Mouse (Mus musculus): Measurements from ENCODE around the gene Zfp553.

Zfp553 gene

DNA sequence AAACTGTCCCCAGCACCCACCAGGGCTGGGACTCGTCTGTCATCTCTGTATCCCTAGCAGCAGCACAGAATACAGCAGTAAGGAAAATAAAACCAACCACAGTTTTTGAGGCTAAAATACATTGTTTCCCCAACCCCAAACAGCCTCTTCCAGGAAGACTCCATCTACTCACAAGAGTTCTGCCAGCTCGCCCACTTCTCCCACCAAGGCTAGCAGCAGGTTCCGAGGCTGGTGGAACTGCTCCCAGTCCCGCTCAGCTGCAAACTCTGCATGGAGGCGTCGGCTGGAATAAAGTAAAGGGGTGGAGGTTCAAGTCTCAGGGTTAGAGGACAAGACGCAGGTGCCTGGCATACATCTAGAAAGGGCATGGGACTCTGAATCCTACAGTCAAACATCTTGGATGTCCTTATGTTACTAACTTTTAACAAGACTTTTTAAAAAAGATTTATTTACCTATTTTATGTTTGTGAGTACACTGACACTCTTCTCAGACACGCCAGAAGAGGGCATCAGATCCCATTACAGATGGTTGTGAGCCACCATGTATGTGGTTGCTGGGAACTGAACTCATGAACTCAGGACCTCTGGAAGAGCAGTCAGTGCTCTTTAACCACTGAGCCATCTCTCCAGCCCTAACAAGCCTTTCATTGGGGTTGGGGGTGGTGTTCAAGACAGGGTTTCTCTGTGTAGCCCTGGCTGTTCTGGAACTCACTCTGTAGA lies 26.5 kb downstream of the Zfp553 start:
- in situ Hi-C loops (cut with MboI; ENCODE audit: unreplicated experiment in 2 of 2), result loop anchor here in 1 of 2 experiments (25.0 kb wide), 1 partner anchor 228 kb away; the partner anchor contains the start of gene Fbrs

DNA sequence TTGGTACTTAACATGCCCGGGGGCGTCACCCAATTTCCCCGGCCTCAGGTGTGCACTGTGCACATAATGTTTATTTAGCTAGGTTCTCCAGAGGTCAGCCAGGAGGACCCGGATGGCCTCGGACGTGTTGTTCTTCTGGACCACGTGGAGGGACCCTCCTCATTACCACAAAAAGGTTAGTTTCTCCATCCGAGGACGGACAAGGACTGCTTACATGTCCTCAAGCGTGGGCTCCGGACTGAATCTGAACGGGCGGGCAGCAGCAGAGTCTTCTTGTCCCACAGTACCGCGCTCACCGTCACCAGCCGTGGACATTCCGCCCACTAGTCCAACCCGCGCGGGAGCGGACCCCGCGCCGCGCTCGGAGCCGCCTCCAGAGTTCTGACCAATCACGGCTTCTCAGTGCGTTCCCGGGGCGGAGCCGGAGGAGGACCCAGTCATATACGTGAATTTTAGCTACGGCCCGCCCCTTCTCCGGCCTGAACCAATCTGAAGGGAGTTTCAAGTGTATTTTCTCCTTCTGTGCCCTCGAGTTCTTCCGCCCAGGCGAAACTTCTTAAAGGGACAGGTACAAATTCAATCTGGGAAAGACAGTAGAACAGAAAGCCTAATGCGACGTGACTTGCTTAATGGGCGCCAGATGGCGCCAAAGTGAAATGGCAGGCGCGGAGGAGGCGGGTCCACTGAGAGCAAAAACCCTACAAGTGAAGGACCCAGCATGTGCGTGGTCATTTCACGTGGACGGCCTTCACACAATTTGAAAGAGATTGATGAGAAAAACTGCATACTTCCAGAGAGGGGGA lies 27.6 kb downstream of the Zfp553 start, which contains the start of gene Dctpp1:
Dctpp1 (minus strand) TSS at position 401 of the 803 bp plus-strand sequence.
- in situ Hi-C loops (cut with MboI; ENCODE audit: unreplicated experiment in 2 of 2), result loop anchor here (5.0 to 25.0 kb wide), 3 partner anchors 77 to 227 kb away; partner anchors contain the start of gene Fbrs (in 1 of the 2)

DNA sequence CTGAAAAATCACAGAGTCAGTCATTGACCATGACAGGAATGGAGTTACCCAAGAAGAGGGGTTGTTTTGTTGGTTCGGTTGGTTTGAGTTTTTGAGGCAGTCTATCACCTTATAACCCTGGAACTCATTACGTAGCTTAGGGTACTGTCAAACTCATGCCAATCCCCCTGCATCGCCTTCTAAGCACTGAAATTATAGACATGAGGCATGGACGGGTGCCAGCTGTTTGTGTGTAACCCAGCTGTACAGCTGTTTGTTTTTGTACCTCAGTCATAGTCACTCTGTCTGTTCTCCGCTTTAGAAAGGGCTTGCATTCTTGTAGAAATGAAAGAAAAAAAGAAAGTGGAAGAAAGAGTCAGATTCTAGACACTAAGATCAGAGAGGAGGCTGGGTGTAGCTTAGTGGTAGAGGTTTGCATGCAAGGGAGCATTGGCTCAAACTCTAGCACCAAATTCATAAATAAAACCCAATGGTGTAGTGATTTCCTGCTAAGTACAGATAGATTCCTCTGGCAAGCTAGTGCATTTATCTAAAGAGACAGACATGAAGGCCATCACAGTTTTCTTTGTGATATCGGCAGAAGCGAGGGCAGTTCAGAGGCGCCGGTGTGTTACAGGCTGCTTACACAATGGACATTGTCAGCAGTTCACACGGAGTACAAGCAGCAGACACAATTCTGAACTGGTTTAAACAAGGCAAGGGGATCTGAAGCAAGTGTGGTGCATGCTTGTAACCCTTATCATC lies 29.5 kb downstream of the Zfp553 start:
- in situ Hi-C loops (cut with MboI; ENCODE audit: unreplicated experiment in 2 of 2), result loop anchor here (5.0 to 25.0 kb wide), 3 partner anchors 75 to 225 kb away; partner anchors contain the start of gene Fbrs (in 1 of the 2)

DNA sequence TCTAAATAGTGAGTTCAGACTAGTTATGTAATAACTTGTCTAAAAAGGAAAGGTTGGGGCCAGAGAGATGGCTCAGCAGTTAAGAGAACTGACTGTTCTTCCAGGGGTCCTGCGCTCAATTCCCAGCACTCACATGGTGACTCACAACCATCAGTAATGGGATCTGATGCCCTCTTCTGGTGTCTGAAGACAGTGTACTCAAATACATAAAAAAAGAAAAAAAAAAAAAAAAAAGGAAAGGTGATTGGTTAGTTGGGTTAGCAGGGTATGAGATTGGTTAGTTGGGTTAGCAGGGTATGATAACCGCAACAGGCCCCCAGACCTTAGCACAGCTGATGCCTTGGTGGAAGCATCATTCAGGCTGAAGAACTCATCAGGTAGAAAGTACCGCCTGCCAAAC lies 30.7 kb downstream of the Zfp553 start:
- in situ Hi-C loops (cut with MboI; ENCODE audit: unreplicated experiment in 2 of 2), result loop anchor here (5.0 to 25.0 kb wide), 3 partner anchors 74 to 224 kb away; partner anchors contain the start of gene Fbrs (in 1 of the 2)

DNA sequence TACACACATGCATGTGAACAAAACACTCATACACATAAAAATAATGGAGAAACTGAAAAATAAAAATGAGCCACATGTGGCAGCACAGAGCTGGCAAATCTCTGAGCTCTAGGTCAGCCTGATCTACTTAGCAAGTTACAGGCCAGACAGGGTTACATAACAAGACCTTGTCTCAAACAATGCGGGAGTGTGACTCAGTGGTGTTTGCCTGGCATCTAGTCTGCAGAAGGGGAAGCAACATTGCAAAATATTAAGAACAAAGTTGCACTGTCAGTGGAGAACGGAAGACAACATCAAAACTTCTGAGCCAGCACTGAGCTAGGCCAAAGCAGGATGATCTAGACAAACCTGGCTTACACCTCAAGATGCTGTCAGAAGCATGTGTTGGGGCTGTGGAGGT lies 37.4 kb downstream of the Zfp553 start:
- in situ Hi-C loops (cut with MboI; ENCODE audit: unreplicated experiment in 2 of 2), result loop anchor here (5.0 to 25.0 kb wide), 2 partner anchors 37 to 217 kb away; partner anchors contain the start of gene Fbrs (in 1 of the 2)

DNA sequence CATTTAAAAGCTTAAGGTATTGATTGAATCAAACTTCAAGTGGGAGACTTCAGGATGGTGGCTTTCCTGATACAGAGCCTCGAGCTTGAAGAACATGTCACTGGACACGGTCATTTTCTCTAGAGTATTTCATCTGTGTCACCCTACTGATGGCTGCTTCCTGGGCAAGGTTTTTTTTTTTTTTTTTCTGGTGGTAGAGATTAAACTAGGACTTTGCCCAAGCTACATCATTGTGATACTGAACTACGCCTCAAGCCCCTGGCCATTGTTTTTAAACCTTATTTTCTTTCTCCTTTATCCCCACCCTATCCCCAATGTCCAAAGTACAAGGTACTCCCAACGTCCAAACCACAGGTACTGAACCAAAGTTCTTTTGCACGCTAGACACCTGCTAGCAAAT lies 37.8 kb downstream of the Zfp553 start:
- in situ Hi-C loops (cut with MboI; ENCODE audit: unreplicated experiment in 2 of 2), result loop anchor here (5.0 to 25.0 kb wide), 2 partner anchors 37 to 217 kb away; partner anchors contain the start of gene Fbrs (in 1 of the 2)

DNA sequence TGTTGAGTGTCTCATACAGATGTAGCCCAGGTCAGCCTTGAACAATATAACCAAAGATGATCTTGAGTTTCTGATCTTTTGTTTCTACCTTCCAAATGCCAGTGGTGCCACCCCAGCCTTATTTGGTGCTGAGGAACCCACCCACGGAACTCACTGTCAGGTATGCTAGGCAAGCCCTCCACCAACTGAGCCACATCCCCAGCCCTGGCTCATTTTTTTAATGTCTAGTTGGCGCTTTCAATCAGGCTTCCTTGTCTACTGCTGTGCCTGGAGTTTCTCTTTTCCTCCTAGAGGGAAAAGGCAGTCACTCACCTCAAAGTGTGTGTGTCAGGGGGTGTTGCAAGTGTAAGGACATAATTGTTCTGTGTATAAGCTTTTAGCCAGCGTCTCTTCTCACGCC lies 38.2 kb downstream of the Zfp553 start:
- in situ Hi-C loops (cut with MboI; ENCODE audit: unreplicated experiment in 2 of 2), result loop anchor here (5.0 to 25.0 kb wide), 2 partner anchors 36 to 216 kb away; partner anchors contain the start of gene Fbrs (in 1 of the 2)

DNA sequence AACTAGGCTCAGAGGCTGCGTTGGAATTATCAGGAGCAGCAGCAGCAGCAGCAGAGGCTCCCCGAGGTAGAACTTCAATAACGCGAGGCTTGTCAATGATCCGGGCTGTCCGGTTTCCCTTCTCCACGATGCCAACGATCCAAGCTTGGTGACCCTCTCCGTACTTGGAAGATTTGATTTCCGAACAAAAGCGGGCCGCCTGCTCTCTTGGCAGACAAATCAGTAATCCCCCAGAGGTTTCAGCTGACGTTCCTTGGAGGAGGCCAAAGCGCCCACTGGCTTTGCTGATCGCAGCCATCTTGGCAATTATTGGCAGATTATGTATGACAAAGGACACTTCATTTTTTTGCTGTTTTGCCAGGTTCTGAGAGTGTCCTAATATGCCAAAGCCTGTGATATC lies 39.7 kb downstream of the Zfp553 start:
- in situ Hi-C loops (cut with MboI; ENCODE audit: unreplicated experiment in 2 of 2), result loop anchor here (5.0 to 25.0 kb wide), 2 partner anchors 35 to 215 kb away; partner anchors contain the start of gene Fbrs (in 1 of the 2)

DNA sequence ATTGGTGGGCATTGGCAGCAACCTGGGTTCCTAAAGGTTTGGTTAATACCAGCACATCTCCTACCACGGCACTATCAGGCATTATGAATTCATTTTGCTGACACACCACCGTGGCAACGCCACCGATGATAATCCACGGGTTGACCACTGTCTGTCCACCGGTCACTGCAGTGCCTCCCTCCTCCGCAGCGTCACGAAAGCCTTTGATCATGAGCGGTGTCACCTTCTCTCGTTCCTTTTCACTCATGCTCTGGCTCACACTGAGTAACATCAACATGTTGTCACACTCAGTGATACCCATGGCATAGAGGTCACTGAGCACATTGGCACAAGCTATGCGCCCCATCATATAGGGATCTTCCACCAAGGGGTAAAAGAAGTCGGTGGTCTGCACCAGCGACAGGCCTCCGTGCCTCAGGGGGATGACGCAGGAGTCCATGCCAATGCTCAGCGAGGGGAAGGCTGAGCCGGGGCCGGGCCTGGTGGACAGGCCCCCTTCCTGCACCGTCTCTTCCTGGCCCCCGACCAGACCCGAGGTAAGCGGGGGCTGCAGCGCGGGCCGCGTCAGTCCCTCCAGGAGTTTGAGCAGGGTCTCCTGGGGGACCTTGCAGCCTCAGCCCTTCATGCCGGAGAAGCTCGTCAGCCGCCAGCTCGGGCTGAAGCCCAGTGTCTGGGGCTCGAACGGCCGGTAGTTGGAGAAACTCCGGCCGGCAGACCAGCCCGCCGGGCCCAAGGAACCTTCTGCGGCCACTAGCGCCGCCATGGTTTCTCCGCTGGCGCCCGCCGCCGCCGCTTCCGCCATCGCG lies 40.5 kb downstream of the Zfp553 start:
- in situ Hi-C loops (cut with MboI; ENCODE audit: unreplicated experiment in 2 of 2), result loop anchor here (5.0 to 25.0 kb wide), 2 partner anchors 34 to 214 kb away; partner anchors contain the start of gene Fbrs (in 1 of the 2)

DNA sequence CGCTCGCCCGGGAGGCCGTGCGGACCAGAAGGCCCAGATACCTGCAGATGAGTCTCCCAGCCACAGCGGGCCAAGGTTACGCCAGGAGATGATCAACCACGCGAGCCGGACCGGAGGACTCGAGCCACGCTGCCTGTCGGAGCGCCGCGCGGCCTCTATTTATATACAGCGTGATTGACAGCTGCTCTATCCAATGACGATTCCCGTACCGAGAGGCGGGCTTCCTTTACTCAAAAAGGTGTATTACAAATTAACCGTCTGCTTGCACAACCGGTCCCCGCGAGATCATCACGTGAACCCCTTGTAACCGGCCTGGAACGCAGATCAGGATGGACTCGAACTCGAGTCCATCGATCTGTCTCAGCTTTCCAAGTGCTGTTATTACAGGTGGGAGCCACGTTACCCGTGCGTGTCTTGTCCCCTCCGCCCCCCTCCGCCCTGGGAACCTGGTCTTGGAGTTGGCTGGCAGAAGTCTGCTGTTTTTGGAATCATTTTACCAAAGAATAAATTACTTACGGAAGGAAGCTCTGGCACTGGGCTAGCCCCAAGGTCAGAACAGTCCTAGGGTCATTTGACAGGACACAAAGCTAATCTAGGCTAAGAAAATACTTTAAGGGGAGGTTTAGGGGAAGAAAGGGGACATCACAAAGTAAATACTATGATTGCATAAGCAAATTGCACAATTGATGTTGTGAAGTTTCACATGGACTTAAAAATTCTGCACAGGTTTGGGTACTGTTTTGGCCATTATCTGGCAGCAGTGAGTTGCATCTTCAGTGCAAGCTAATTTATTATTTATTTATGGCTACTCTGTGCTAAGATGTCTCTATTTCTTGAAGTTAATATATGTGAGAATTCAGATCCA lies 41.3 kb downstream of the Zfp553 start, which contains the start of gene Sephs2:
Sephs2 (minus strand) TSS at position 131 of the 865 bp plus-strand sequence.
- in situ Hi-C loops (cut with MboI; ENCODE audit: unreplicated experiment in 2 of 2), result loop anchor here (5.0 to 25.0 kb wide), 2 partner anchors 33 to 213 kb away; partner anchors contain the start of gene Fbrs (in 1 of the 2)

DNA sequence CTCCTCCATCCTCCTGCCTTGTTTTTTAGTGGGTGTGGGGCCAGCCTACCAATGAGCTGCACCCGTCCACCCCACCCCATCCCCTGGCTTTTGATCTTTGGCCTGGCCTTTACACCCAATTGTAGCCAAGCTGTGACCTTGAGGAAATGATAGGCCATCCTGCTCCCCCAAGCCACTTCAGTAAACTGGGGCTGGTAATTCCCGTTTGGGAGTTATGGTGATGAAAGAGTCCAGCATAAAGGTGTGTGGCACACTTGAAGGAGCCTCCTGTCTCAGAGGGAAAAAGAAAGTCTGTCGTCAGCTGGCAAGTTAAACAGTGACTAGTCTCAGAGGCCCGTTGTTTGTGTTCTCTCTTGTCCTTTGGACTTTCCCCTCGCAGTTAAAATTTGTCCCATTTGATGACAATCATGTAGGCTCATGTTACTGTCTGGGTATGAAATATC lies 43.7 kb downstream of the Zfp553 start:
- in situ Hi-C loops (cut with MboI; ENCODE audit: unreplicated experiment in 2 of 2), result no loop called here

DNA sequence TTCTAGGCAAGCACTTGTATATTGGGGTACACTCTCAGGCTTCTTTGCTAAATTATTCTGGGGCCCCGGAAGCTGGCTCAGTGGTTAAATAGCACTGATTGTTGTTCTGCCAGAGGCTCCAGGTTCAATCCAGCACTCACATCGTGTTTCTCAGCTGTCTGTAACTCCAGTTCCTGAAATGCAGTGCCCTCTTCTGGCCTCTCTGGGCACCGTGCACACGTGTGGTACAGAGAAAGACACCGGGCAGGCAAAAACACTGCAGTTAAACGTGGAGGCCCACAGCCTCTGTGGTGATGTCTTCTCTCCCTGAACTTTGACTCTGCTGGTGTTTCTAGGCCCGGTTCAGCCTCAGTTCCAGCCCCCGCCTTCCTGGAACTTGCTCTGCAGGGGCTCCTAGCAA lies 45.5 kb downstream of the Zfp553 start:
- in situ Hi-C loops (cut with MboI; ENCODE audit: unreplicated experiment in 2 of 2), result no loop called here

DNA sequence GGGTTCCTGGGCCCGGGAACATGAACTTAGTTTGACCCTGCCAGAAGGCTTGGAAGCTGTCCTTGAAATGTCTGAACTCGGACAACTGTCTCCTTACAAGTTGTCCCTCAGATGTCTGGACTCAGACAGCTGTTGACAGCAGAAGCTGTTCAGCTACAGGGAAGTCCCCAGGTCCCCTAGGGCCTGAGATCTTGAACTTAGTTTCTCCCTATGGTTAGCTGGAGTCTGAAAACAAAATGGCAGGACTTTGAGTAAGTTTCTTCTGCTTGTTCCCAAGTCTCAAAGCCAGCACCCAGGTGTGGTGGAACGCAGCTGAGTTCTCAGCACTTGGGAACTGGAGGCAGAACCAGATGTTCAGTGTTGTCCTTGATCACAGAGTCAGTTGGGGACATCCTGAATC lies 47.2 kb downstream of the Zfp553 start:
- in situ Hi-C loops (cut with MboI; ENCODE audit: unreplicated experiment in 2 of 2), result no loop called here

DNA sequence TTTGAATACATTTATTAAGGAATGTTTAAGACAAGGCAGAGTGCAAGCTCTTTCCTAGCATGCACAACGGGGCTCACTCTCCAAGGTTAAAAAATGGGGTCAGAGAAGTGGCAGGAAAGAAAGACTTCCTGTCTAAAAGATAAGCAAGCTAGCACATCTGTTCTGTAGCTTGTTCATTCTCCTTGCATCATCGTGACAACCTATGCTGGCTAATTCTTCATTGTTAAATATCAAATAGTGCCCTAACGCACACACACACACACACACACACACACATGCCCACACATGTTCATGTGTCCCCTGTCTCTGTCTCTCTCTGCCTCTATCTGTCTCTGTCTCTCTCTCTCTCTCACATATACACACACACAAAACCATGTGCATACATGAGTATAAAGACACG lies 48.3 kb downstream of the Zfp553 start:
- in situ Hi-C loops (cut with MboI; ENCODE audit: unreplicated experiment in 2 of 2), result no loop called here

DNA sequence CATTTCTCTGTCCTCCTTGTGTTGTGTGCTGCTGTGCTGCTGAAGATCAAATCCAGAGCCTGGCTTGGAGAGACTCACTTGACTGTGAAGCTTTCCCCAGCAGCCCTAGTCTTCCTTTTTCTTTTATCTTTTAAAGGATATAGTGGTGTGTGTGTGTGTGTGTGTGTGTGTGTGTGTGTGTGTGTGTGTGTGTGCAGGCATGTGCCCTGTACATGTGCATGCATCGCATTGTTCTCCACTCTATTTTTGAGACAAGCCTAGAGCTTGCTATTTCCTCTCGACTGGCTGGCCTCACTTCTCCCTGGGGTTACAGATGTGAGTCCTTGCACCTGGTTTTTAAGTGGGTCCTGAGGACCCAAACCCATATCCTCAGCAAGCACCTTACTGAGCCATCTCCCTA lies 49.3 kb downstream of the Zfp553 start:
- in situ Hi-C loops (cut with MboI; ENCODE audit: unreplicated experiment in 2 of 2), result no loop called here

DNA sequence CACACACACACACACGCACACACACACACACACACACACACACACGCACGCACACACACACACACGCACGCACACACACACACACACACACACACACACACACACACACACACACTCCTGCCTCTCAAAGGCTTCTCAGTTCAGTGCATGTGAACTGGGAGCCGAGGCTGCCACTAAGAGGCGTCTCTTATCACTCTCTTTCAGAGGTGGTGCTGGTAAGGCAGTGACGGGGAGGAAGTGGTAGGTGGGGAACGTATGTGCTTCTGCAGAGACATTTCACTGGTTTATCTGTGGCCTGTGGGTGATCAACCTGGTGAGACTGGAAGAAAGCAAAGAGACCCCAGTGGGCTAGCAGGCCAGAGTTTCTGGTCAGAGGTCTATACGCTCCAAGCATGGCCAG lies 52.3 kb downstream of the Zfp553 start:
- in situ Hi-C loops (cut with MboI; ENCODE audit: unreplicated experiment in 2 of 2), result no loop called here

Data from v-Abl transformed pro-B cells (cell line).